Mouse (Mus musculus) adrenal gland, adult 18-20 months (tissue): ENCODE data around the gene Ntng1. TPM values are rescaled to one million over a fixed set of nuclear protein-coding genes. Genes with fewer than 3 reads are reported as not detected.
"Not testable (repeated sequence)": the region's sequence is repeated elsewhere in the genome, so short reads cannot be mapped to it uniquely, and the experiment has no call there.

Source experiments
- DNase-seq, 2 experiments: peaks; one replicate each; pipeline ENCODE4 v3.0.0; 2021 to 2022; ENCODE audit warnings: low spot score in 2 of 2
- total RNA-seq, 2 experiments: library from RNA; stranded (reverse); gene quantifications; 1 replicate in 1 of 2; 2 replicates in 1 of 2; pipeline ENCODE4 v1.2.3; 2021

The Ntng1 gene
- total RNA-seq, 2 experiments from 2014 or later = 2.4 to 3.9 TPM

DNA sequence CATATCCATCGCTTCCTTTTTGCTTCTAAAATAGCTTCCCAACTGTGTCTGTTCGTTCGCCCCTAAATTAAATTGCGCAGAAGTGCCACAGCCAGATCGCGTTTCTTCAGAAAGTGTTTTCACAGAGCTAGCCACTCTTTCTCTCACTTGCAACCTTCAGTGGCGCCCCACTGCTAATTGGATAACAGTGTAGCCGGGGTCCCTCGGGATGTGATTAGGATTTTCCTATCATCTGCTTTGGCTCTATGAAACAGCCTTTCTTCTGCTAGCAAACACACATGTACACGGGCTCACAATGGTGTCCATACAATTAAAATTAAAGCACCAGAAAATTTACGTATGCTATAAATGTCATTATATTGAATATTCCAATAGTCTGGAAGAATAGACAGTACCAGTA is 346.5 kb downstream of the Ntng1 start:
- DNase-seq = no peak

DNA sequence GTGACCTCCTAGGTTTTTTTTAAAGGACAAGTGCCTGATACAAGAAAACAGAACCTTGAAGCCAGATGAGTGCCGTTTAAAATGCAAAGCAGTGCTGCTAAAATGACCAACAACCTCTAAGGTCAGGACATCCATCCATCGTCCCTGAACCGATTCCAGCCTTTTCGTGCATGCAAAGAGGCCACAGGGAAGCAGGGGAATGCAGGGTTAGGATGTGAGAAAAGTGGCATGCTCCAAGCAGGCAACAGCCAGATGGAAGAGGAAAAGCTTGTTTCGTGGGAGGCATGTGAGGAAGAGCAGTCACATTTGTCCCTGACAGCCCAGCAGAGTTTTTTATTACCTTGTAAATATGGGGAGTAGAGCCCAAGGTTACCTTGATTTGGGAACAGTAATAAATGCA is 360.6 kb downstream of the Ntng1 start:
- DNase-seq = no peak

DNA sequence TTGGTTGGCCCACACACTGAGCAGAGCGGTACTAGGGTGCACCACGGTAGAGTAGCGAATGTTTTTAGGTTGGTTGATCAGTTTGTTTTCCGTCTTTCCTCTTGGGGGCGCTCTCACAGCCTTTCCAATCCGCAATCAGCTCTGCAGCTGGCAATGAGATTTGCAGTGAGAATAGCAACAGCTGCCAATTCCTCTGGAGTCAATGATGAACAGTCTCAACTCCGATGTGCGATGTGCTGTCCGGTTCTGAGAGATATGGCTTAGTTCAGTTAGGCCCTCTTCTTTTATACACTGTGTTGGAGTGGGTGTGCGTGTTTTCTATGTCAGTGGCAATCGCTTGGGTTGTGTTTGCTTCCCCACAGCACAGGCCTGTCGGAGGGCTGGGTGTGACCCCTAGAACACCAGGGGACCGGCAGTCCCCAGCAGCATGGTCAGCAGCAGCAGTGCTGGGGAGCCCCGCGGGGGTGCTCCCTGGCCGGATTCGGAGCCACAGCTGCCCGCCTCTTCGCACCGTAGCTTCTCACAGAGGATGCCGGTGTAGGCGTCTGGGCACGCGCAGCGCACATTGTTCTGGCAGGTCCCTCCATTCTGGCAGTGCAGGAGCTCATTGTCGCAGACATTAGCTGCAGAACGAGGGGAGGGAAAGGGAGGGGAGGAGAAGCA is 361.4 kb downstream of the Ntng1 start:
- DNase-seq = peak; percentile 4 to 18

DNA sequence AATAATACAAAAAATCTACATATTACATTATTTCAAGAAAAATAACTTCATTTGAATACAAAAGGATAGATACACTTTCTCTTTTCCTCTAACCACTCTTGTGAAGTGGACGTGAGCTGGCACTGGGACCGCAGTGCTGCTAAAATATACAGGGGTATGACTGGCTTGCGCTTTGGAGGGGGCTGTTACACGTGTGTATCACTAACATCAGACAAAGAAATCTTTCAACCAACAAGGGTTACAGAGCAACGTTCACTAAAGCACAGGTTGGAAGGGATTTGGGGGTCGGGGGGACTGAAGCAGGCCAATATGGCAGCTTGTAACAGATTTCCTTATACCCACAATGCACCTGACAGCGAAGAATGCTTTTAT is 361.9 kb downstream of the Ntng1 start:
- no peak for DNase-seq

DNA sequence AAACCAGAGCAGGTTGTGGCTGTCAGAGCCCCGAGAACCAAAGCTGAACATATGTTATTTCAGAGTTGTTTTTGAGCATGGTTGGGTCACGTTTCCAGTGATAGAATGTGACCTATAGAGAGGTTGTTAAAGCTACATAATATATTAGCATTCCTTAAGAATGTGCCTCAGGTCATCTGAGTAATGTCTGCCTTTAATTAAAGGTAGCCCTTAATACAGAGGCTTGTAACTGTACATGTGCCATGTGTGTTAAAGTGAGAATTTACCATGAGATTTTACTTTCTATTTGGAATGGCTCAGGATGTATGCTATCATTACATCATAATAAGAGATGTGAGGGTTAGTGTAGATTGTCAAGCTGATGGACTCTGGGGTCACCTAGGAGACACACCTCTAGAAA is 368.6 kb downstream of the Ntng1 start:
- DNase-seq = no peak

DNA sequence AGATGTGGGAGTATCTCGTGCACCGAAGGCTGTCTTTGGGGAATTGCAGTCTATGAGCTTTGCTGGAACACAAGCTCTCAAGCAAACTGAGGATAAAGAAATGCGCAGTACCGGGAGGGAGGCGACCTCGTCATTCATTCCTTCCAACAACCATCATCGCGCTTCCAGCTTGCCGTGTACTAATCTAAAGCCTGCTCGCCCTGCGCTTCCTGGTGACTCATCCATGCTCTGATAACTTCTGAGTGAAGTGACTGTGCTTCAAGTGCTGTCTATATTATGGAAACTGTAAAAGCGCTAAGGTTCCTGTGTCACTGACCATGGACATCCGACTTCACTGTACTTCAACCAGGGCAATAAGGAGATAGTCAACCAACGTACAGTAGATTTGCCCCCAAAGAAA is 371.7 kb downstream of the Ntng1 start:
- no peak for DNase-seq

DNA sequence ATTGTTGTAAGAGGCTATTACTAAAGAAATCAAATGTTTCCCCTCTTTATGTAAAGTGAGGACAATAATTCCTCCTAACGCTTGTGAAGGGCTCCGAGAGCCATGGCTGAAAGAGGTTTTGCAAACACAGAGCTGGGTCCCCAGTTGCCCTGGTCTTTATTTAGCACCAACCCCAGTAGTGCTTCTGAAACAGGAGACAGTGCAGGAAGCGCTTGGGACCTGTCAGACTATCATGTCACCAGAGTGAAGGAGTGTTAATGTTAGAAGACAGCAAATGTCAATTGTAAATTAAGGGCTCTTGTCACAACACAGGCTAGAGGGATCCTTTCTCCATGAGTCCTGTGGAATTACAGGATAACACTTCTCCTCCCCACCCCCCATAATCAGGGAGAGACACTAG is 376.9 kb downstream of the Ntng1 start:
- no peak for DNase-seq

DNA sequence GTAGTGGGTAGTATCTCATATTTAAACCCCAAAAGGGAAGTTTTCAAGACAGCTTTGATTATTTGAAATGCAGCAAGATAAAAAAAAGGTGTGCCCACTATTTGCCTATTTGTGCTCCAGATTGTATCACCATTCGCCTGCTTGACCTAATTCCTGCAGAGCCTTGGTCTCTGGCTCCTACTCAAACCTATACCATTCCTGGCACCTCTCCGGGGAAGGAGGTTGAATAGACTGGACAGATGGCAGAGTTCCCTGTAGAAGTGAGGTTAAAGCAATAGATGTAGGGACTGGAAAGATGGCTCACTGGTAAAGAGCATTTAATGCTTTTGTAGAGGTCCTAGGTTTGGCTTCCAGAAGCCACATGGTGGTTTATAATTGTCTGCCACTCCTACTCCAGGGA is 378.2 kb downstream of the Ntng1 start:
- no peak for DNase-seq

DNA sequence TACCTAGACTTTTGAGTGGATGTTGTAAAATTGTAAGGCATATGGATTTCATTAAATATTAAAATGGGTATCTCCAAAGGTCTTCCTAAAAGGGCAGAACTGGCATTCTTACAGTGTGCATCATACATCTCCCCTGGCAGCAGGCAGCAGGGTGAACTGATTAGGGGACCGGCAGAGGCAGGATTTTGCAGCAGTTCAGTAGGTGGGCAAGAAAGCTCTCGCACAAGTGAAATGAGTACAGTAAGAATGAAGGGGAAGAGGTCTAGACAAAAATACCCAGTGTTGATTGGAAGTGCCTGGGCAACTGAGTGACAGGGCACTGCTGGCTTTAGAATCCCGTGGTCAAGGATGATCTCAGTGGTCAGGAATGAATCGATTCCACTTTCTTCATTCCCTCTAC is 378.7 kb downstream of the Ntng1 start:
- DNase-seq = no peak

DNA sequence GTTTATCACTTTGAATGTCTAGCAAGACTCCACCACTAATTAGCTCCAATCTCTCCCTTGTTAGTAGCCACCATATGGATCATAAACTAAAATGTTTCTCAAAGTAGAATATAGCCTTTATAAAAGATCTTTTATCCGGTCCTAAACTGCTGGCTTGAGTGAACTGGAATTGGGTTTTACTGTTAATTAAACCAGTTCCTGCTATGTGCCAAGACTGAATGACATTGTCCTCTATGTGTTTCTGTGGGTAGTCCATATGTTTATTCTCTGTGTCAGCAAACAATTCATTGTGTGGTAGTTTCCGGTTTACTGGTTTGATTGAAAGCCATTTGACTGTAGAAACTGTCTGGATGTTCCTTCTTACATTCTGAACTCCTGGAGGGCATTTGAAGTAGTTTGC is 387.4 kb downstream of the Ntng1 start:
- DNase-seq = no peak

DNA sequence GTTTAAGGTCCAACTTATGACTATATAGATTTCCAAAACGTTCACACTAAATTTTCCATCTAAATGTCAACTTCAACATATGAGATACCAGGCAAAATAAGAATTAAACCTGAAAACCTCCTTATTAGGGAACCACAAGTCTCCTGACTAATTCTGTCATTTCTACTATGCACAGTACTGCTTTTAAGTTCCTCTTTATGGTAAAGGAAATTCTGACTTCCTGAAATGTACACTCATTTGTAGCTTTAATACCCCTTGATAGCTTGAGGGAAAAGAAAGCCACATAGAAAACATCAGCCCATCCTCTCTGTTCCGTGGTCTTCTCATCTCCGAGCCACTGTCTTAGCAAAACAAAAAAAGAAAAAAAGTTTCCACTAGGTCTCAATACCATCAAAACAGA is 396.2 kb downstream of the Ntng1 start:
- DNase-seq = not testable (repeated sequence)

DNA sequence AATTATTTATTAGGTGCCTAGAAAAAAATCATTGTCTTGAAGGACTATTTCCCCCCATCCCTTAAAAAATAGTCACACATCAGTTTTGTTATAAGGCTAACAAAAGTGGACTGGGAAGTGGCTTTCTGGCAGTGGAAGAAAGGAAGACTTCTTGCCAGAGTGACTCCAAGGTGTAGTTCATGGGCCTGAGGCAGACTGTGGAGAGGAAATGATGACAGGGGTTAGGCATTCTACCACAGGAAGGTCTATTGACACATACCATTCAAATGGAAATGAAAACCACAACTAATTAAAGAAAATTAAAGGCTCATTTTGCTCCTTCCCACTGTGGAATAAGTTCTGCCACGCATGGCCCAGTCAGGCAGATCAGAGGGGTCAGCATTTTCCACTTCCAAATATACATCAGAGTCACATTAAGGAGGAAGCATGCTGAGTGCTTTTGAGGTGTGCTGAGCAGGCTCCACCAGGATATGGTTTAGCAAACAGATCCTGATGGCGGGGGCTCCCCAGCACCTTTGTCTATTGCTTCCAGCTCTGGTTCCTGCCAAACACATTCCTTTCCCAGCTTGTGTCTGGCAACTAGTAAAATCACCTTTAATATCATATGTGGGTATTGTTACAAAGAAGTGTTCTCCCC is 403.2 kb downstream of the Ntng1 start:
- DNase-seq = no peak

DNA sequence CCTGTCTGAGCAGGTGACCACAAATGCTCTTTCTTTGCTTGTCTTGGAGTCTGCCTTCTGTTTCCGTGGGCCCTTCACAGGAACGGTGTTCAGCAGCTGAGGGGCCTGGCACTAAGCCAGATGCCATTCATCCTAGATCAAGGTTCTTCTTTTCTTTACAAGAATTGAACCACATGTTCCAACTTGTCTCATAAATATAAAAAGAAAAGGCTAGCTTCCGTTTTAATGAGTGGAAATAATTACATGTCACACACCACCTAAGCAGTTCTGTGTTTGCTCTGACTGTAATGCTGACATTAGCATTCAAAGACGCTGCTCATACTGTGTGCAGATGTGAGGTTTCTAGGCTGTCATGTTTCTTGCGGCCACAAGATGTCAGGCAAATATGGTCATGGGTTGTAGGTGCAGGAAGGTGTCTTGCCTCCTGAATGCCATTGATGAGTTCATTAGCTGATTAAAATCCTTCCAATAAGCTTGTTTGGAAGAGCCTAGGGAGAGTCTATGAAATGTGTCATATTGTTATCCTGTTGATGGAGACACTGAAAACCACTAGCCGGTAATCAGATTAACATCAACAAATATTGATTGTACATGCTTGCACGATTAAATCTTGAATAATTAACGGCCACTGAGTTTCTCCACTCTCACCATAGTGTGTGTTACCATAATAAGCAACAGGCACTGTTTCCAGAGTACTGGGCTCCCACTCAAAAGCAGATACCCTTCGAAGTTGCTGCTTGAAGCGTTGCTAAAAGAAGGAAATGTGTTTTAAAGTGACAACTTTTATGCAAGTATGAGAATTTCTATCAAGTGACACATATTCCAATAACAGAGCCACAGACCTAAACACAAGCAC is 411.3 kb downstream of the Ntng1 start:
- no peak for DNase-seq

DNA sequence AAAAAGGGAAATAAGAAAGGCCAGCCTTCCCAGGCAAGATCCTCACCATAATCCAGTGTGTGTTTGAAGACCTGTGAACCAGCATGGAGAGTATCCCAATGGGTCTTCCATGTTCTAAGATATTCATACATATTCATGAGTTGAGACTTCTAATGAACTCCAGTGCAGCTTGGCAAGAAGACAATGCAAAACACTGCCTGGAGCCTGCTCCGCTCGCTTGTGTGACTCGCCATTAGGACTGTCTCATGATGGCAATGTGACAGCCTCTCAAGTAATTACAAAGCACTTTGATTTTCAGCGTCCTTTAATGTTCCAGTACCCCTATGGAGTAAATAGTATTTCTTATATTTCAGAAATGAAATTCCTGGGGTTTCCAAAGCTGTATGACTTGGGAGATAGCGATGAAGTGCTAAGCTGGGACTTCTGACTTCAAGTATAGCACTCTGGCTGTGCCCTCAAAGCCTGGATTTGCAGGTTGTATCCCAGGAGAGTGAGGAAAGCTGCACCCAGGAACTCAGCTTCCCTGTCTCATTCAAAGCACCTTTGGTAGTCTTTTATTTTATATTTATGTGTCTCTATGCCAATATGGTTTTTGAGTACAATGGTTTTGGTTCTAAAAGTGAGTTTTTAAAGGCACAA is 412.1 kb downstream of the Ntng1 start:
- no peak for DNase-seq

Other genes starting within 250 kb of the Ntng1 start
- 10 to 100 TPM; 10.7 to 12.5 TPM for gene Prmt6, start 107.0 kb upstream of the Ntng1 start, total RNA-seq